Mouse (Mus musculus) small intestine, adult 2 months (tissue): ENCODE measurements around the gene Gm13694. TPM values are rescaled to one million over a fixed set of nuclear protein-coding genes. Genes with fewer than 3 reads are reported as not detected.
A peak's percentile ranks its signal among the peaks of the same experiment; 100 is the strongest.
"Not testable (repeated sequence)": the region's sequence is repeated elsewhere in the genome, so short reads cannot be mapped to it uniquely, and the experiment has no call there.

Source experiments
- H3K27ac ChIP-seq: fragments of 200-500 bp; 2 replicates; pipeline ENCODE4 v1.5.1; 2012; ENCODE audit warnings: low read depth, low read length, control low read depth, inconsistent platforms; ENCODE audit not compliant: insufficient read depth
- H3K27me3 ChIP-seq: fragments of 200-500 bp; 2 replicates; pipeline ENCODE4 v1.6.1; 2012; ENCODE audit warnings: mild to moderate bottlenecking, moderate library complexity, low read length, inconsistent platforms; ENCODE audit not compliant: control insufficient read depth, insufficient read depth
- H3K36me3 ChIP-seq: fragments of 200-500 bp; 2 replicates; pipeline ENCODE4 v1.6.1; 2012; ENCODE audit warnings: mild to moderate bottlenecking, low read length, control low read depth, inconsistent platforms; ENCODE audit not compliant: control insufficient read depth, insufficient read depth
- H3K4me1 ChIP-seq: fragments of 200-500 bp; 2 replicates; pipeline ENCODE4 v1.6.1; 2012; ENCODE audit warnings: low read length, inconsistent platforms, mixed read lengths; ENCODE audit not compliant: control insufficient read depth, insufficient read depth, insufficient read length
- H3K4me3 ChIP-seq: fragments of 200-500 bp; 2 replicates; pipeline ENCODE4 v1.5.1; 2012; ENCODE audit warnings: low read depth, mild to moderate bottlenecking, control low read depth, inconsistent platforms, low read length, moderate library complexity
- CTCF ChIP-seq: fragments of 200-500 bp; IDR thresholded peaks from 2 replicates; pipeline ENCODE4 v1.5.1; 2012; ENCODE audit warnings: low read depth, mild to moderate bottlenecking, control low read depth, inconsistent platforms, low read length, moderate library complexity, mixed read lengths; ENCODE audit not compliant: insufficient replicate concordance, insufficient read length; ENCODE audit errors: extremely low read depth
- POLR2A ChIP-seq: fragments of 200-500 bp; IDR thresholded peaks from 2 replicates; pipeline ENCODE4 v1.6.1; 2012; ENCODE audit warnings: low read depth, mild to moderate bottlenecking, control low read depth, inconsistent platforms, low read length, moderate library complexity
- WGBS: fragments of 180-500 bp; shearing (Covaris S2); methylation state at CpG from one replicate; pipeline ENCODE4 v1.1.7; 2018; 5-methylcytosine and 5-hydroxymethylcytosine counted together
- polyA plus RNA-seq: library from polyadenylated mRNA; depleted of rRNA; stranded (reverse); fragments of >200 nt; gene quantifications from 2 replicates; pipeline ENCODE4 v1.2.3, GENCODE M21; 2012; rRNA removed

Gm13694 gene
- polyA plus RNA-seq: not detected in 2 replicates

DNA sequence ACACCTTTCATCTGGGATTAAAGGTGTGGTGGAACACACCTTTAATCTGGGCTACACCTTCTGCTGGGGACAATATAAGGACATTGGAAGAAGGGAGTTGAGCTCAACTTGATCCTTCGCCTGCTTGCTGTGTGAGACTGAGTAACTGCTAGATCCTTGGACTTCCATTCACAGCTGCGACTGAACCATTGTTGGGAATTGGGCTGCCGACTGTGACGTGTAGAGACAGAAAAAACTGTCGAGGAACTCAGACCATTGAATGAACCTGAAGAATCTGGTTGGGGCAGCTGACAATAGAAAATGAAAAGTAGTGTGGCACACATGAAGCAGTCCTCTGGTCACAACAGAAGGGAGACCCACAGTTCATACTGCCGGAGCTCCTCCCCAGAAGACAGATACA, at the start of gene Gm13694:
Gene Gm13694 (plus strand): TSS at position 301 of the 400 bp plus-strand sequence.
- H3K27me3 ChIP-seq, H3K4me1 ChIP-seq, H3K27ac ChIP-seq, H3K4me3 ChIP-seq, H3K36me3 ChIP-seq: not testable (repeated sequence)
- no CpG with 5 or more reads among the region's 6 CpGs for WGBS

DNA sequence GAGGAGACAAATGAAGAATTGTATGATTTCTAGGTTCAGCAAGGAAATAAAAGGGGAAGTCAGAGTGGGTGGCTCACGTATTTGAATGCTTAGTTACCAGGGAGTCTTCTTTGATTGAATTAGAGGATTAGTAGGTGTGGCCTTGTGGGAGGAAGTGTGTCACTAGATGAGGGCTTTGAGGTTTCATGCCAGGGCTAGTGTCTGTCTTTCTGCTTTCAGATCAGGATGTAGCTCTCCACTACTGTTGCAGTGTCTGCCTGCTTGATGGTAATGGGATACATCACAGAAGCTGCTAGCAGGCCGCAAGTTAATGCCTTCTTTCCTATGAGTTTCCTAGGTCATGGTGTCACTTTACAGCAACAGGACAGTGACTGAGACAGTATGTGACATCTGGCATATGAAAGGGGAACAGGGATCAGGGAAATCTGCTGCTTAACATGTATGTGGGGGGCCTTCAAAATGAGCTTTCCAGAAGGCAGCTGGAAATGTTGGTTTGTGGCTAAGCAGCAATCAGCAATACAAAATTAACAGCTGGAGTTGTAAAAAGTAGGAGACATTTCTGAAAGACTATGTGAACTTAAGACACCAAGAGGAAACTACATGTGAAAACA, 49.1 kb upstream of the Gm13694 start:
- no peak overlapping the region for H3K27ac ChIP-seq
- H3K27me3 ChIP-seq: no peaks in the 10 kb centered on the region
- no peaks in the 10 kb centered on the region for H3K36me3 ChIP-seq
- 60% methylated on average over 2 of the region's 2 CpGs for WGBS
- H3K4me3 ChIP-seq: no peak overlapping the region
- no peaks in the 10 kb centered on the region for H3K4me1 ChIP-seq
- TF ChIP-seq POLR2A (no peak), CTCF (no peak)

DNA sequence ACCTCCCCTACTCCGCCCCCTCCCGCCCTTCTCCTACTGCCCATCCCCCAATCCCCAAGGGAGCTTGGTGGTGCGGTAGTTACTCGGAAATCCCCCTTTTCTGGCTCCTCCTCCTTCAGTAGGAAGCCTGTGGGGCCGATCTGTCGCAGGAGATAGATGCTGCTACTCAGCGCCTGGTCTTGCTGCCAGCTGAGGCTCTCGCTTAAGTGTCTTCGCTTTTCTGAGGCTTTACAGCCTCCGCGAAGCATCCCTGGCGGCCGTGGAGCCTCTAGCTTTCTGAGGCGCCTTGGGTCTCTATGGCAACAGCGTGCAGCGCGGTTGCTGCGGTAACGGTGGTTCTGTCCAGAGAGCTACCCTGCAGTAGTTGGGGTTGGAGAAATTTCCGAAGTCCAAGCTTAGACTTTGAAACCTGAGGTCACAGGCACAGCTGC, 37.8 kb upstream of the Gm13694 start, which contains the start of gene Zswim2:
Gene Zswim2 (minus strand): TSS at position 298 of the 431 bp plus-strand sequence.
- 6% methylated on average over 20 of the region's 20 CpGs for WGBS
- Histone ChIP-seq H3K4me3 (peak within 1 kb of the TSS; percentile 6; the same call in 1 of the 2 replicates), H3K27me3 (no peaks in the 10 kb centered on the region)

DNA sequence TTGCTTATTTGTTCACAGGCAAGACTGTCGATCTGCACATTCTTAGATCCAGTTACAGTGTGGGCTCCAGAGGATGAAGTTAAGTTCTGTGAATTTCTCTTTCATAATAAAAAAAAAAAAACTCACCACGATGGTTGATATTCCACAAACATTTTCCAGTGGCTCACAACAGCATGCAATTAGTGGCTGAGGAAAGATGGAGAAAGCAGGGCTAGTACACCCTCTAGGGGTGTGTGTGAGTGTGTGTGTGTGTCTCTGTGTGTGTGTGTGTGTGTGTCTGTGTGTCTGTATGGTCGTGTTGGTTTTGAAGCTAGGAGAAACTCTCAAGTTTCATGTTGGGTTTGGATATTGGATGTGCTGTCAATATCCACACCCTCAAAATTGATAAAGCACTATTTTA, 37.4 kb upstream of the Gm13694 start:
- WGBS: 42% methylated on average over 3 of the region's 3 CpGs
- H3K27ac ChIP-seq: no peak overlapping the region
- H3K4me3 ChIP-seq: no peak overlapping the region
- no peaks in the 10 kb centered on the region for H3K4me1 ChIP-seq
- H3K27me3 ChIP-seq: no peaks in the 10 kb centered on the region
- TF ChIP-seq CTCF (no peak), POLR2A (no peak)
- H3K36me3 ChIP-seq: no peaks in the 10 kb centered on the region

More for the DNA sequence above, 37.8 kb upstream of the Gm13694 start, which contains the start of gene Zswim2:
- H3K4me1 ChIP-seq: no peaks in the 10 kb centered on the region
- no peak within 1 kb of the TSS for H3K27ac ChIP-seq
- TF ChIP-seq CTCF (no peak), POLR2A (no peak)
- H3K36me3 ChIP-seq: no peaks in the 10 kb centered on the region

DNA sequence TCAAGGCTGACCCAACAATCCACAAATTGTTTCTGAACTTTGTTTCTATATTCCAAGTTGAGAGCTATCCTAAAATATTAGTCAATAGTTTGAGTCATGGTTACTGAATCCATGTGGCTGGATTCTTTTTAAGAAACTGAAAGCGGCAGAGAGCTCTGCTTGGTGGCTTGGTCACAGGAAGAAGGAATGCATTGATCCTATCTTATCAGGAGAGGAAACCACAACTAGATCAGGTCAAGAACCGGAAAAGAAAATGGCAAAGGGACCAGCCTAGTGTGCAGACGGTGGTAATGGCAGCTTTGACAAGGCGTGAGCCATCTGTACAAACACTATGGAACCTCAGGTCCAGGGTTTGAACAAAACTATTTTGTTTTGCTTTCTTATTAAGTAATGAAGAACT, 36.9 kb upstream of the Gm13694 start:
- no peak for TF ChIP-seq CTCF
- no peak for TF ChIP-seq POLR2A
- H3K27ac ChIP-seq: no peak overlapping the region
- 50% methylated on average over 4 of the region's 4 CpGs for WGBS

DNA sequence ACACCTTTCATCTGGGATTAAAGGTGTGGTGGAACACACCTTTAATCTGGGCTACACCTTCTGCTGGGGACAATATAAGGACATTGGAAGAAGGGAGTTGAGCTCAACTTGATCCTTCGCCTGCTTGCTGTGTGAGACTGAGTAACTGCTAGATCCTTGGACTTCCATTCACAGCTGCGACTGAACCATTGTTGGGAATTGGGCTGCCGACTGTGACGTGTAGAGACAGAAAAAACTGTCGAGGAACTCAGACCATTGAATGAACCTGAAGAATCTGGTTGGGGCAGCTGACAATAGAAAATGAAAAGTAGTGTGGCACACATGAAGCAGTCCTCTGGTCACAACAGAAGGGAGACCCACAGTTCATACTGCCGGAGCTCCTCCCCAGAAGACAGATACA, 23.3 kb upstream of the Gm13694 start, which contains the start of gene Gm13698:
Gene Gm13698 (plus strand): TSS at position 301 of the 400 bp plus-strand sequence.
- H3K27ac ChIP-seq, H3K27me3 ChIP-seq, H3K4me3 ChIP-seq, H3K36me3 ChIP-seq, H3K4me1 ChIP-seq: not testable (repeated sequence)
- WGBS: no CpG with 5 or more reads among the region's 6 CpGs

More for the DNA sequence above, 36.9 kb upstream of the Gm13694 start:
- H3K27me3 ChIP-seq: no peaks in the 10 kb centered on the region
- no peak overlapping the region for H3K4me3 ChIP-seq
- H3K4me1 ChIP-seq: no peaks in the 10 kb centered on the region
- H3K36me3 ChIP-seq: no peaks in the 10 kb centered on the region

DNA sequence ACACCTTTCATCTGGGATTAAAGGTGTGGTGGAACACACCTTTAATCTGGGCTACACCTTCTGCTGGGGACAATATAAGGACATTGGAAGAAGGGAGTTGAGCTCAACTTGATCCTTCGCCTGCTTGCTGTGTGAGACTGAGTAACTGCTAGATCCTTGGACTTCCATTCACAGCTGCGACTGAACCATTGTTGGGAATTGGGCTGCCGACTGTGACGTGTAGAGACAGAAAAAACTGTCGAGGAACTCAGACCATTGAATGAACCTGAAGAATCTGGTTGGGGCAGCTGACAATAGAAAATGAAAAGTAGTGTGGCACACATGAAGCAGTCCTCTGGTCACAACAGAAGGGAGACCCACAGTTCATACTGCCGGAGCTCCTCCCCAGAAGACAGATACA, 17.5 kb upstream of the Gm13694 start, which contains the start of gene Gm13693:
Gene Gm13693 (plus strand): TSS at position 301 of the 400 bp plus-strand sequence.
- H3K36me3 ChIP-seq, H3K27me3 ChIP-seq, H3K4me1 ChIP-seq, H3K27ac ChIP-seq, H3K4me3 ChIP-seq: not testable (repeated sequence)
- WGBS: no CpG with 5 or more reads among the region's 6 CpGs

DNA sequence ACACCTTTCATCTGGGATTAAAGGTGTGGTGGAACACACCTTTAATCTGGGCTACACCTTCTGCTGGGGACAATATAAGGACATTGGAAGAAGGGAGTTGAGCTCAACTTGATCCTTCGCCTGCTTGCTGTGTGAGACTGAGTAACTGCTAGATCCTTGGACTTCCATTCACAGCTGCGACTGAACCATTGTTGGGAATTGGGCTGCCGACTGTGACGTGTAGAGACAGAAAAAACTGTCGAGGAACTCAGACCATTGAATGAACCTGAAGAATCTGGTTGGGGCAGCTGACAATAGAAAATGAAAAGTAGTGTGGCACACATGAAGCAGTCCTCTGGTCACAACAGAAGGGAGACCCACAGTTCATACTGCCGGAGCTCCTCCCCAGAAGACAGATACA, 11.7 kb upstream of the Gm13694 start, which contains the start of gene Gm13695:
Gene Gm13695 (plus strand): TSS at position 301 of the 400 bp plus-strand sequence.
- not testable (repeated sequence) for H3K36me3 ChIP-seq, H3K27ac ChIP-seq, H3K4me1 ChIP-seq, H3K27me3 ChIP-seq, H3K4me3 ChIP-seq
- no CpG with 5 or more reads among the region's 6 CpGs for WGBS

DNA sequence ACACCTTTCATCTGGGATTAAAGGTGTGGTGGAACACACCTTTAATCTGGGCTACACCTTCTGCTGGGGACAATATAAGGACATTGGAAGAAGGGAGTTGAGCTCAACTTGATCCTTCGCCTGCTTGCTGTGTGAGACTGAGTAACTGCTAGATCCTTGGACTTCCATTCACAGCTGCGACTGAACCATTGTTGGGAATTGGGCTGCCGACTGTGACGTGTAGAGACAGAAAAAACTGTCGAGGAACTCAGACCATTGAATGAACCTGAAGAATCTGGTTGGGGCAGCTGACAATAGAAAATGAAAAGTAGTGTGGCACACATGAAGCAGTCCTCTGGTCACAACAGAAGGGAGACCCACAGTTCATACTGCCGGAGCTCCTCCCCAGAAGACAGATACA, 5.9 kb upstream of the Gm13694 start, which contains the start of gene Gm13696:
Gene Gm13696 (plus strand): TSS at position 301 of the 400 bp plus-strand sequence.
- not testable (repeated sequence) for H3K27ac ChIP-seq, H3K4me1 ChIP-seq
- WGBS: no CpG with 5 or more reads among the region's 6 CpGs

DNA sequence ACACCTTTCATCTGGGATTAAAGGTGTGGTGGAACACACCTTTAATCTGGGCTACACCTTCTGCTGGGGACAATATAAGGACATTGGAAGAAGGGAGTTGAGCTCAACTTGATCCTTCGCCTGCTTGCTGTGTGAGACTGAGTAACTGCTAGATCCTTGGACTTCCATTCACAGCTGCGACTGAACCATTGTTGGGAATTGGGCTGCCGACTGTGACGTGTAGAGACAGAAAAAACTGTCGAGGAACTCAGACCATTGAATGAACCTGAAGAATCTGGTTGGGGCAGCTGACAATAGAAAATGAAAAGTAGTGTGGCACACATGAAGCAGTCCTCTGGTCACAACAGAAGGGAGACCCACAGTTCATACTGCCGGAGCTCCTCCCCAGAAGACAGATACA, 5.7 kb downstream of the Gm13694 start, which contains the start of gene Gm13697:
Gene Gm13697 (plus strand): TSS at position 301 of the 400 bp plus-strand sequence.
- no CpG with 5 or more reads among the region's 6 CpGs for WGBS
- not testable (repeated sequence) for H3K4me1 ChIP-seq, H3K27me3 ChIP-seq, H3K36me3 ChIP-seq, H3K4me3 ChIP-seq, H3K27ac ChIP-seq

More for the DNA sequence above, 5.9 kb upstream of the Gm13694 start, which contains the start of gene Gm13696:
- not testable (repeated sequence) for H3K36me3 ChIP-seq, H3K4me3 ChIP-seq, H3K27me3 ChIP-seq

DNA sequence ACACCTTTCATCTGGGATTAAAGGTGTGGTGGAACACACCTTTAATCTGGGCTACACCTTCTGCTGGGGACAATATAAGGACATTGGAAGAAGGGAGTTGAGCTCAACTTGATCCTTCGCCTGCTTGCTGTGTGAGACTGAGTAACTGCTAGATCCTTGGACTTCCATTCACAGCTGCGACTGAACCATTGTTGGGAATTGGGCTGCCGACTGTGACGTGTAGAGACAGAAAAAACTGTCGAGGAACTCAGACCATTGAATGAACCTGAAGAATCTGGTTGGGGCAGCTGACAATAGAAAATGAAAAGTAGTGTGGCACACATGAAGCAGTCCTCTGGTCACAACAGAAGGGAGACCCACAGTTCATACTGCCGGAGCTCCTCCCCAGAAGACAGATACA, 11.5 kb downstream of the Gm13694 start, which contains the start of gene Gm13691:
Gene Gm13691 (plus strand): TSS at position 301 of the 400 bp plus-strand sequence.
- not testable (repeated sequence) for H3K27ac ChIP-seq, H3K4me3 ChIP-seq, H3K36me3 ChIP-seq, H3K27me3 ChIP-seq, H3K4me1 ChIP-seq
- no CpG with 5 or more reads among the region's 6 CpGs for WGBS
